Mouse (Mus musculus): ENCODE results near the gene Camk1d.

DNA sequence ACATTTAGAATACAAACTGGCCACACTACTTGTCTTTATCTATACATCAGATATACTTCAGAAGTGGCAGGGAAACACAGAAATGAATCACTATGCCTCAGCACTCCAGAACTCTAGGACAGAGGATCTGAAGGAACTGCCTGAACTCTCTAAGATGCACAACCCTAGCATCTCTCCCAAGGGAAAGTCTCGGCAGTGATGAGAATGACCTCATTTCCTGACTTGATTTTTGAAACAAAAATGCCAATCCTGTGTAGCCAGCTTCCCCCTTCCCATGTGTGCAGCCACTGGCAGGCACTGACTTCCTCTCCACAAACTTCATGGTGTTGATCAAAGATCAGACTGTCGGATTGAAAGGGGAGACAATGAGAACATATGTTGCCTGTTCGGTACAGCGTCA lies 134.9 kb downstream of the Camk1d start:
- TF ChIP-seq CTCF (IDR thresholded peaks at IDR 0.05; ENCODE audit: low read depth) (no peak), EP300 (IDR thresholded peaks at IDR 0.05; ENCODE audit: low read depth) (no peak)

Measured in liver, embryonic 14.5 days (tissue).